Mouse (Mus musculus): ENCODE measurements around the gene Dhx57.
"Not testable (repeated sequence)": the region's sequence is repeated elsewhere in the genome, so short reads cannot be mapped to it uniquely, and the experiment has no call there.

The Dhx57 gene

DNA sequence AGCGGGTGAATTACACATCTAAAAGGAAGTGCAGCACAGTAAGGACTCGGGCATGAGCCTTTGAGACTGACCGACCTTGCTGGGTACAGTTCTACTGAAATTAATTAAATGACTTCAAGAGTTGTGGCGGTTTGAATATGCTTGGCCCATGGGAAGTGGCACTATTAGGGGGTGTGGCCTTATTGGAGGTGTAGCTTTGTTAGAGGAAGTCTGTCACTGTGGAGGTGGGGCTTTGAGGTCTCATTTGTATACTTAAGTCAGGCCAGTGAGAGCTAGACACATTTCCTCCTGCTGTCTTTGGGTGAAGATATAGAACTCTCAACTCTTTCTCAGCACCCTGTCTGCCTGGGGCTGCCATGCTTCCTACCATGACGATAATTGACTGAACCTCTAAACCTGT lies 35.9 kb downstream of the Dhx57 start:
- no peak for DNase-seq (ENCODE audit: low spot score)

GRCm38 (mm10) chr17:80252757-80253525 lies 37.3 kb downstream of the Dhx57 start:
- DNase-seq (ENCODE audit: low spot score) = peak; percentile 46

- no peak for DNase-seq (ENCODE audit: low spot score)
These were observed 47.2 kb downstream of the Dhx57 start for GRCm38 (mm10) chr17:80243116-80243515.

DNA sequence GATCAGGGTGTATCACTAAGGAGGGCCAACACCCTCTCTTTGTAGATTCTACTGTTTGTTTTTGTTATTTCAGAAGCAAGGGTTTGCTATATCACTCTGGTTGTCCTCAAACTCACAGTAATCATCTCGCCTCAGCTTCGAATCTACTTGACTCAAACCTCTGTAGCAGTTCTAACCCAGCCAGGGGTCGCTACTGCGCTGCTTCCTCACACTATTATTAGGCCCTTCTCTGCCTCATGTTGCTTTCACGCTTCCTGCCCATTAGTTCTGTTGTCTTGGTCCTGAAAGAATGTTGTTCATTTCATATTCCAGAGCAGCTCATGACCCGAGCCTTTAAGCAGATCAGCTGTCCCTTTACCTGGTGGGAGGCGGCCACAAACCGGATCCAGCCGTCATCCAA lies 48.7 kb downstream of the Dhx57 start:
- DNase-seq (ENCODE audit: low spot score) = no peak

- DNase-seq (ENCODE audit: low spot score) = no peak
These were observed 52.8 kb downstream of the Dhx57 start for GRCm38 (mm10) chr17:80237475-80237874.

GRCm38 (mm10) chr17:80236805-80237204 lies 53.5 kb downstream of the Dhx57 start:
- DNase-seq (ENCODE audit: low spot score) = no peak

- no peak for DNase-seq (ENCODE audit: low spot score)
These were observed 54.8 kb downstream of the Dhx57 start for GRCm38 (mm10) chr17:80235477-80235876.

- DNase-seq (ENCODE audit: low spot score) = no peak
These were observed 55.9 kb downstream of the Dhx57 start for GRCm38 (mm10) chr17:80234376-80234775.

DNA sequence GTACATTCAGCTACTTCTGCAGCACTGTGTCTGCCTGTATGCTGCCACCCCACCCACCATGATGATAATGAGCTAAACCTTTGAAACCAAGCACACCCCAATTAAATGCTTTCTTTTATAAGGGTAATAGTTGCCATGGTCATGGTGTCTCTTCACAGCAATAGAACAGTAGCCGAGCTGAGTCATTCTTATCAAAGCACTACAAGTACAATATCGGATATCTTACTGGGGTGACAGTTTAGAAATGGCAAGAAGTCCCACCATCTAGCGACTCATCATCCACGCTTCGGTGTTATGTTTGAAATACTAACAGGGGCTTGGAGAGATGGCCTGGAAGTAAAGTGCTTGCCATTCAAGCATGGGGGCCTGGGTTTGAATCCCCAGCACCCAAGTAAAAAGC lies 56.4 kb downstream of the Dhx57 start:
- DNase-seq (ENCODE audit: low spot score) = no peak

DNA sequence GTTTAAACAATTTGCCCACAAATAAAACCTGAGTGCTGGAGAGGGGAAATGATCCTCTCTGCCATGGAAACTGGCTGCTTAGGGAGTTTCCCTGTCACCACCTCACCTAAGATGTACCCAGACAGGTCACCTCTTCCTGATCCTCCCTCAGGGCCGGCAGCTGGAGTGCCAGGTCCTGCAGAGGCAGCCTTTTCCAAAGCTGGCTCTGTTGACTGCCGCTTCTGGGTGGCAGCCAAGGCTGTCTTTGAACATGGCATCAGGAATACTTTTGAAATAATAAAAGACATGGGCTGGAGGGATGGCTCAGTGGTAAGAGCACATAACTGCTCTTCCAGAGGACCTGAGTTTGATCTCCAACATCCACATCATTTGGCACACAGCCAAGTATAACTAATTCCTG lies 60.9 kb downstream of the Dhx57 start:
- DNase-seq (ENCODE audit: low spot score) = no peak

DNA sequence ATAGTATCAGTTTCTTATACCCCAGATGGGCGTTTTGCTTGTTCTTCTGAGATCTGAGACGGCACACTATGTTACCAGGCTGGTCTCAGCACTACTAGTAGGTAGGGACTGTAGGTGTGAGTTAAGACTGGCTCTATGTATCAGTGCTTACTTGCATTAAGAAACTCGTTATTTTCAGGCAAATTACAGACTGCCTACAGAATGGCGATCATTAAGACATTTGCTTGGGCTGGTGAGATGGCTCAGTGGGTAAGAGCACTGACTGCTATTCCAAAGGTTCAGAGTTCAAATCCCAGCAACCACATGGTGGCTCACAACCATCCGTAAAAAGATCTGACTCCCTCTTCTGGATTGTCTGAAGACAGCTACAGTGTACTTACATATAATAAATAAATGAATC lies 65.1 kb downstream of the Dhx57 start:
- not testable (repeated sequence) for DNase-seq (ENCODE audit: low spot score)

DNA sequence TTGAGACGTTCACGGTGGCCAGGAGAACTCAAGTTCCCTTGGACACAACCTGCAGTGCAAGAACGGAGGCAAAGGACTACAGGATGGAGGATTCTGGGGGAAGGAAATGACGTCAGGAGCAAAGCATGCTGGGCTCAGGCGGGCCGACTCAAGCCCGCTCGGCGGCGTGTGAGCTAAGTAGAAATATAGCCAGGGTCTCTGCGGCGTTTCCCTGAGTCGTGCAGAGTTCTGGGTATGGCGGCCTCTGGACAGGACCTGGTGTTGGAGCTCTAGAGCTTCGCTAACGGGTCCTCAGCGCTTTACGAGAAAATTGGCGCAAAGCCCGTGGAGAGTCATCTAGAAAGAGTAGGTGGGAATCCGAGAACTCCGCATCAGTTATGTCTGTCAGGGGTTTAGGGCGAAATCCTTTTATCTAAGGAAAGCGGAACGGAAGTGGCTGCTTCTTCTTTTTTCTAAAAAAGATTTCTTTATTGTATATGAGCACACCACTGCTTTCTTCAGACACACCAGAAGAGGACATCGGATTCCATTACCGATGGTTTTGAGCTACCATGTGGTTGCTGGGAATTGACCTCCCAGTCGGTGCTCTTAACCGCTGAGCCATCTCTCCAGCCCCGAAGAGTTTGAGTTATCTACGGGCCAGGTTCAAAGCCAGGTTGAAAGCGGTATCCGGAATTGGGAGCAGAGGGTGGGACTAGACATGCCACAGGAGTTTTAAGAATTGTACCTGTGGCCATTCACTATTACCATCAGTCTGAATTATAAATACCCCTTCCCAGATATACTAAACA lies 65.8 kb downstream of the Dhx57 start, which contains the start of gene Gemin6:
Gene Gemin6 (plus strand): TSS at position 116 of the 791 bp plus-strand sequence.
- peak; percentile 90 for DNase-seq (ENCODE audit: low spot score)

DNA sequence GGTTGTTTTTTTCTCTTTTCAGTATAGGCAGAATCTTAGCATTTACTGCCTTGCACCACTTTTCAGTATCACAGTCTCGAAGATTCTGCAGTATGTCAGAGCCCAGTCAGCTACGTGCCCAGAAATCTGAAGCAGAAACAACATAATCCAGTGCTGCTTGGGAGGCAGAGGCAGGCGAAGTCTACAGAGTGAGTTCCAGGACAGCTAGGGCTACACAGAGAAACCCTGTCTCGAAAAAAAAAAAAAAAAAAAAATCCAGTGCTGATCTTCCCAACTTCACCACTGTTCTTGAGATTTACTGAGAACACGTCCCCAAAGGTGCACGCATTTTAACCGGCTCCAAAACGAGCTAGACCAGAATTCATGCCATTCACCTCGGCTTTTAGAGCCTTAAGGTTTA lies 66.4 kb downstream of the Dhx57 start:
- no peak for DNase-seq (ENCODE audit: low spot score)

DNA sequence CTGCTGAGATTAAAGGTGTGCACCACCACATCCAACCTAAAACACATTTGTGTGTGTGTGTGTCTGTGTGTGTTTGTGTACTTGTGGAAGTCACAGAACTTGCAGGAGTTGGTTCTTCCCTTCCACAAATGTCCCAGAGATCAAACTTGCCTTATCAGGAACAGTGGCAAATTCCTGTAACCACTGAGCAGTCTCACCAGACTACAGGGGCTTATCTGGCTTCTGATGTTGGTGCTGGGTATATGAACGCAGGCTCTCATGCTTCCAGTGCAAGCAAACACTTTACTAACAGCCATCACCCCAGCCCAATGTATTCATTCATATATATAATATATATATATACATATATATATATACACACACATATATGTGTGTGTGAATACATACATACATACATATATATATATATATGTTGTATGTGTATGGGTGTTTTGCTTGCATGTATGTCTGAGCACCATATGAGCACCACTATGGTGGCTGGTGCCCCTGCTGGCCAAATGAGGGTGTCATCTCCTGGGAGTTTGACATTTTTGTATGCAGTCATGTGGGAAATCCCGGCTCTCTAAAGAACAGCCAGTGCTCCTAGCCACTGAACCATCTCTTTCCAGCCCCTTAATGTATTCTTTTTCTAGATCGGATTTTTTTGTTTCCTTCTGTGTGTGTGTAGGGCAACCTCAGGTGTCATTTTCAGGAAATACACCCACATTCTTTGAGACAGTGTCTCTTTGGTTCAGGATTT lies 68.2 kb downstream of the Dhx57 start:
- no peak for DNase-seq (ENCODE audit: low spot score)

DNA sequence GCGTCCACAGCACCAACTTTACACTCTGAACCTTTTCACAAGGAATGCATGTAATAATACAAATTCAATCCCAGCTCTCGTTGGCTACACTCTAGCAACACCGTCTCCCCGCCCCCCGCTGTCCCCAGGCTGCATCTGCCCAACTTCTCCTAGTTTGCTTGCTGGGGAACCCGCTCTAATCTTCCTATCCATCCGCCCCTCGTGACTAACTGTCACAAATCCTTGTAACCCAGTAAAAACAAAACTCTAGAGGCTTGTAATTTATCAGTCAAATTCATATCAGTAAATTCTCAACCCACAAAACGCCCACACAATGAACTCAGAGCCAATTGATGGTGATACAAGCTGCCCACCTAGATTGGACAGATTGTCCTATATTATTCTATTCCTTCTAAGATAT lies 69.1 kb downstream of the Dhx57 start:
- no peak for DNase-seq (ENCODE audit: low spot score)

DNA sequence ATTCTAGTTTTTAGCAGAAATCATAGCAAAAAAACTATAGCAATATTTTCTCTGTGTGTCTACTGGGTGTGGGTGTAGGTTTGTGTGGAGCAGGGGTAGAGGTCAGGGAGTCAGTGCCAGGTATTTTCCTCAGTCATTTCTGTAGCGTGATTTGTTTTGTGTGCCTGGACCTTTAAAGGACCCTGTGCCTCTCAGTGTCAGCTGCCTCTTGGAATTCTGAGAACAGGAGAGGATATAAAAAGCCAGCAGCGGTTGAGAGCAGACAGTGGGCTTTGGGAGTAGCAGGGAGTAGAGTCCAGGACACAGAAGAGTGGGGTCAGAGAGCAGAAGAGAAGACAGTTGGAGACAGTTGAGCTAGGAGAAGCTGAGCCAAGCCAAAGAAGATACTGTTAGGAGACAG lies 70.1 kb downstream of the Dhx57 start:
- DNase-seq (ENCODE audit: low spot score) = no peak

DNA sequence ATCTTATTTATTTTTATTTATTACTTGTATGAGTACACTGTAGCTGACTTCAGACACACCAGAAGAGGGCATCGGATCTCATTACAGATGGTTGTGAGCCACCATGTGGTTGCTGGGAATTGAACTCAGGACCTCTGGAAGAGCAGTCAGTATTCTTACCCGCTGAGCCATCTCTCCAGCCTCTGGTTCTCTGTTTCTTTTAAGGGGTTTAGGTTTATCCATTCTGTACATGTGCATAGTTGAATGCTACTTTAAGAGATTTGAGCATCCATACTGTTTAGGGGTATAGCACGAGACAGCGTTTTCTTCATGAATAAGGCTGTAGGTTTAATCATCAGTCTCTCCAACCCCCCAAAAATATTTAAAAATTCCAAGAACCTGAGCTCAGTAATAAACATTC lies 76.3 kb downstream of the Dhx57 start:
- not testable (repeated sequence) for DNase-seq (ENCODE audit: low spot score)

DNA sequence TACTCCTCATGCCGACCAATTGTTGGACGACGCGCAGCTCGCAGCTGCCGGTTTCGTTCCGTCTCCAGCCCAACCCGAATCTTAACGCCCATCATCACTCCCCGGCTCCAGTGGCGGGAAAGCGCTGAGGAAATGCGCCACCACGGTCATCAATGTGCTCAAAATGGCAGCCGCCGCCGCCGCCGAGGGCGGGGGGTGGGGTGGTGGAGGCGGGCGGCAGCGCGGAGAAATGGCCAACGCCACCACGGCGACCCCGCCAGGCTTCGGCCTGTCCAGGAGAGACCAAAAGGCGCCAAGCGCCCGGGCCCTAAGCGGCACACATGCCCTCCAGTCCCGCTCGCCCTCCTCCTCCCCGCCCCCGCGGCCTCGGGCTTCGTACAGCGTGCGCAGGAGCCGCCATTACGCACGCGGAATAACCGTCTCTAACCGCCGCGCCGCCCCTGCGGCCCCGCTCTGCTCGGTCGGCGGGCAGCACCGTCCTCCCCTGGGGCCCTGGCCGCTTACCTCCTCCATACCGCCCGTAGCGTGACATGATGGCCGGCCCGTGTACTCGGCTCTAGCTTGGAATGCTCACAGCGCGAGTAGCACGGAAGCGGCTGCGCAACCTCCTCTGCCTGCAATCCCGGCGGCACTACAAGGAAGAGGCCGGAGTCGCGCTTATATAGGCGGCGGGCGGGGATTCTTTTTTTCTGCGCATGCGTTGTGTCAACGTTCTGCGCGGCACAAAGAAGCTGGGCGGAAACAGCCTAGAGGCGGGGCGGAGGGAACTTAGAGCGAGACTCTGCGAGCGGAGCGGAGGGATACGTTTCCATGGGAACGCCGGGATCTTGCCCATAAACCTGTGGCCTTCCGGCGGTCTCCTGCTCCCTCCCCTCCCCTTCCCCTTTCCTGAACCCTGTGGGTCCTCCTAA lies 83.3 kb downstream of the Dhx57 start, which contains the start of the genes Srsf7 and Ttc39d:
Gene Srsf7 (minus strand): TSS at position 637 of the 911 bp plus-strand sequence.
Gene Ttc39d (plus strand): TSS at position 790 of the 911 bp plus-strand sequence.
- peak; percentile 98 for DNase-seq (ENCODE audit: low spot score)

DNA sequence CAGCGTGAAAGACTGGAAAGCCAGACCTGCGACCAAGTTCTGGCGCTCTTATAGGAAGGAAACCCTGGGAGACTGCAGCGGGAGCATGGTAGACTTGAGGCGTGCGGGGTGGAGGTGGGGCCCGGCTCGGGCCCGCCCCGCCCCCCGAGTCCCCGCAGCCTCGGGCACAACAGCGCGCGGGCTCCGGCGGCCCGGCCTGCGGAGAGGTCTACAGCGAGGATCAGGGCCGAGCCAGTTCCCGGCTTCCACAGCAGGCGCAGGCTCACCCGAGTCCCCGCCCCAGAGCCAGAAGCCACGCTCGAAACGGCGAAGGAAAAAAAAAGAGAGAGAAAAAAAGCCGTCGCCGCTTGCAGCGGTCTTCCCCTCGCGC lies 84.0 kb downstream of the Dhx57 start:
- no peak for DNase-seq (ENCODE audit: low spot score)

GRCm38 (mm10) chr17:80205657-80206056 lies 84.6 kb downstream of the Dhx57 start:
- no peak for DNase-seq (ENCODE audit: low spot score)

- no peak for DNase-seq (ENCODE audit: low spot score)
These were observed 91.0 kb downstream of the Dhx57 start for GRCm38 (mm10) chr17:80199160-80199778.

Measured in lung, postnatal 25 days (tissue).